Mouse (Mus musculus): ENCODE measurements around the gene Cnst.

The Cnst gene

DNA sequence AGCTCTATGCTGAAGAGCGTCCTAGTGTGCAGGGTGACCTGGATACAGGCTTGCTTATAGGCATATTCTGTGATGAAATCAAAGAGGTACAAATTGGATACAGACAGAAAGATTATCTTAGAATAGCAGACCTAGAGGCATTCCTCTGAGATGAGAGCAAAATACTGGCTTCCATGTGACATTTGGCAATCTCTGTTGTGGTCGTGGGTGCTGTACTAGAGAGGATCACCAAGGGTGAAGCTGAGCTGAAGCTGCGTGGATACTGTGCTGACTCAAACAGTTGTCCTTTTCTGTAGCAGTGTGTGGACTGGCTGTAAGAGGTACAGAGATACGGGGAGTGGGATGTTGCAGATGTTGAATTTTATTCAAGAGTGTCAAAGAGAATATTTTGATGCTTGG, 7.8 kb downstream of the Cnst start:
- peak; percentile 31 for DNase-seq (ENCODE audit: low read depth)

DNA sequence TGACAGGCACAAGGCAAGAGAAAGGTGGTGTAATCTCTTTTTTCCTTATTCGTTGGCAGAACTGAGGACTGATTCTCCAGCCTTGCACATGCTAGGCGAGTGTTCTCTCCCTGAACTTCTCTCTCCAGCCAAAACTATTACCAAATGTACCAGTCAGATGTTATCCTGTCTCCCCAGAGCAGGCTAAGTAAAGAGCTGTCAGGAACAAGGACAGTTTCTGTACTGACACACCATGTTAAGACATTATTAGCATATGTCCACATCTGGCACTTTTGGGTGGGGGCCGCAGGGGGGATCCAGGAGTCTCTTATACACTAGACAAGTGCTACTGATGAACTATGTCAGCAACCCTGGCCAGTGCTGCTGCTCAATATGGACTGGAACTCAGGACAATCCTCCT, 10.8 kb downstream of the Cnst start:
- no peak for DNase-seq (ENCODE audit: low read depth)

- peak; percentile 42 for DNase-seq (ENCODE audit: low read depth)
Observed at GRCm38 (mm10) chr1:179559446-179560194, 13.4 kb downstream of the Cnst start.

GRCm38 (mm10) chr1:179560845-179561430, 14.8 kb downstream of the Cnst start:
- peak; percentile 67 for DNase-seq (ENCODE audit: low read depth)

DNA sequence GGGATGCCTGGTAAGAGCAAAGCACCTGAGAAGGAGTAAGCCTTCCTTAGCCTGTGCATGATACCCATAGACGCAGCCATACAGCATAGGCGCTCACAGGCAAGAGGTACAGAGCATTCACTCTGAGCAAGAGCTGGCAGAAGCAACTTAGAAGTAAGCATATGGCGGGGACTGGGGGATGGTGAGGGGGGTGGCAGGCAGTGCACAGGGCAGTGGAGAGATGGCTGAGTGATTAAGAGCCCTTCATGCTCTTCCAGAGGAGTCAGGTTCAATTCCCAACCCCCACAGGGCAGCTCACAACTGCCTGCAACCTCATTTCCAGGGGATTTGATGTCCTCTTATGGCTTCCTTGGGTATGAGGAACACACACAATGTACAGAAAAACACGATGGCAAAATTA, 17.0 kb downstream of the Cnst start:
- DNase-seq (ENCODE audit: low read depth), result no peak

DNA sequence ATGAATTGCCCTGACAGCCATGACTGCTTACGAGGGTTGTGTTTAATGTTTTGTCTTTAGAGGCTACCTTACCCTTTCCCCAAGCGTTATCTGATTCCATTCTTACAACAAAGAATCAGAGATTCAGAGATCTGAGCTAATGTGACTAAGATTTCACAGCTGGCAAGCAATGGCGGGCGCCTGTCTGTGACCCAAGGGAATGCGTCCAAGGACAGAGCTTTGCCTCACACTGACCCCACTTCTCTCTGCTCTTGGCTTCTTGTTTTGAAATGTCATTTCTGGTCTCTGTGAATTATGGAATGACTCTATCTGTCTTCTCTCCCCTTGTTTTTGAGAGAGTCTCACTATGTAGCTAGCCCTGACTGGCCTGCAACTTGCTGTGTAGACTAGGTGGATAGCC, 17.8 kb downstream of the Cnst start:
- DNase-seq (ENCODE audit: low read depth), result no peak

DNA sequence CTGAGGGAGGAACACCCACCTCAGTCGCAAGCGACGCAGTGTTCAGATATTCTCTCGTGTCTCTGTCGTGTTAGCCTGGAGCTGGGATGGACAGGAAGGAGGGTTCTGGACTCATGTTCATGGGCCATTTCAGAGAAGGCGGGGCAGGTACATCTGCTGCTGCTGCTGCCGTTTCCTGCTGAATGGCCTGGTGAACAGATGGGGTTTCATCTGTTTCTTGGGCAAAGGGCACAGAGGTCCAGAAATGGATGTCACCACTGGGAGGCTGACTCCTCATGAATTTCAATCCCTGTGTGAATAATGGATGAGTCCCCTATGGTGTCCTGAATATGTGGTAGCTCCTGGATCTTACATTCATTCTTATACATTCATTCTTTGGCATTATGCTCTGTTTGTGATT, 21.4 kb downstream of the Cnst start:
- DNase-seq (ENCODE audit: low read depth), result no peak

DNA sequence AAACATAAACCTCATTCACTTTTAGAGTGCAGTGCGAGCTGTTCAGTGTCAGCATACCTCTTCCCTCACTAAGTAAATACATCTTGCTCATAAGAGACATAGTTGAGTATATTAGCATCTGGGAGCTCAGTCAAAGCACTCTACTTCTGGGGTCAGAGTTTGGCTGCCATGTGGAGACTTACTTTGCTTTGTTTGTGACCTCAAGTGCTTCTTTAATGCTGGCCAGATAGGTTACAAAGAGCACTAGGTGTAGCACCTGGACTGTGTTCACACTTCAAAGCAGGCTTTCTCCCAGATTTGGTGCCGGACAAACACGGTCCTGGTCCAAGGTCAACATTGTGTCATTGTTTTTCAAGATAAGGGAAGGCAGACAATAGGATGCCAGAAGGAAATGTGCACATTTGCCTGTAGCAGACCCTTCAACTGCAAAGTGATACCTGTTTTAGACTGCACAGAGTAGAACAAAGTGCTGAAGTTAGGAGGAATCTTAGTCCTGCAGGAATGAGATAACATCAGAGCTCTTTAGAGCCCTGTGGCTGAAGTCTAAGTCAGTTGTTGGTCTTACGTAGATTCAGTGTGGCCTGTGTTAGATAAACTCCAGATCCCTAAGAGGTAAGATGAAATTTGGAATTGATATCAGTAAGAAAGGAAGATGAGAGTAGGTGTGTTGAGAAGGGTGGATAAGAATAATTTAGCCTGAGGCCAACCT, 22.7 kb downstream of the Cnst start:
- DNase-seq (ENCODE audit: low read depth), result no peak

GRCm38 (mm10) chr1:179570482-179570881, 24.3 kb downstream of the Cnst start:
- DNase-seq (ENCODE audit: low read depth), result peak; percentile 71

- no peak for DNase-seq (ENCODE audit: low read depth)
Observed at GRCm38 (mm10) chr1:179571686-179572085, 25.5 kb downstream of the Cnst start.

DNA sequence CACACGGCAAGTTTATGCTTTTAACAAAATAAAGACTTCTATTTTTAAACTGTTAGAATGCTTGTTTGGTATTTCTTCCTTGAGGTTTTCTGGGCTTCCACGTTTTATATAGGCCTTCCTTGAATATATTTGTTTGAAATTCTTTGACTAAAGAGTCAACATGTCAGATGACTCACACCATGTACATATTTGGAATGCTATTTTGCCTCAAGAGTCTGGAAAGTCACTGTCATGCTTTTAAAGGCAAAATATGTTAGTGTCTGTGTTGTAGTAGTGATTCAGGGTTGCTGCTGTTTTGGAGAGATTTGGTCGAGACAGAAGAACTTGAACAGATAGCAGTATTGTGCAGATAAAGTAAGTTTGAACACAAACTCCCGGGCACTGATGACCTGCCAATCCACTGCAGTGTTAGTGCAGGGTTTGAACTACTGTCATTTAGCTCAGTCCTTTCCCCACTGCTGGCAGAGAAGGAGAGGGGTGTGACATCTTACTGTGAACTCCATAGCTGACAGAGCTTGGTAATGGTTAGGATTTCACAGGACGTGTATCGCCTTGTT, 27.6 kb downstream of the Cnst start:
- peak; percentile 24 for DNase-seq (ENCODE audit: low read depth)

DNA sequence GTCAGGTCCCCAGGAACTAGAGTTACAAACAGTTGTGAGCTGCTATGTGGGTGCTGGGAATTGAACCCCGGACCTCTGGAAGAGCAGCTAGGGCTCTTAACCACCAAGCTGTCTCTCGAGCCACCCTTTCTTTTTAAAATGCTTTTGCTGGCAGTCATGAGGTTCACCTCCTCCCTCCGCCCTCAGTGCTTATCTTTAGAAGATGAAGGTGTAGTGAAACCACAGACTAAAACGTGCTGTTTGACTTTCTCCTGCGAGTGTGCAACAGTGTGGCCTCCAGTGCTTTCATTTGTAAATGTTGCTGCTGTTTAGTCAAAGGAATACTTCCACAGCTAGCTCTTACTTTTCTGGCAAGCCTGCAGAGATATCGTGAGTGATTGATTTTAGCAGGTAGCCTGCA, 32.5 kb downstream of the Cnst start:
- DNase-seq (ENCODE audit: low read depth), result no peak

GRCm38 (mm10) chr1:179580200-179580599, 34.0 kb downstream of the Cnst start:
- DNase-seq (ENCODE audit: low read depth), result no peak

- DNase-seq (ENCODE audit: low read depth), result no peak
Observed at GRCm38 (mm10) chr1:179581422-179581821, 35.3 kb downstream of the Cnst start.

- no peak for DNase-seq (ENCODE audit: low read depth)
Observed at GRCm38 (mm10) chr1:179582021-179582433, 35.9 kb downstream of the Cnst start.

- DNase-seq (ENCODE audit: low read depth), result no peak
Observed at GRCm38 (mm10) chr1:179583090-179583489, 36.9 kb downstream of the Cnst start.

DNA sequence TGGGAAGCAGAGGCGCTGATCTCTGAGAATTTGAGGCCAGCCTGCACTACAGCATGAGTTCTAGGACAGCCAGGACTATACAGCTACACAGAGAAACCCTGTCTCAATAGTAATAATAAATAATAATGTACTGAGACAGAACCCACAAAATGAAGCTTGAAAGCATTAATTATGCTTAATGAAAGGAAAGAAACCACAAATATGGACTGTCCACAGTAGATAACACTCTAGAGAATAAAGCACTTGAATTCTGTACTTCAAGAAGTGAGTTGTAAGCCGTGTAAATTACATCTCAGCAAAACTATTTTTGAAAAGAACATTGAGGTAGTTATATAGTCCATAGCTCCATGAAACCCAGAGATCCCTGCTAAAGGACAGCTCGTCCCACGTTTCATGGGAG, 38.0 kb downstream of the Cnst start:
- no peak for DNase-seq (ENCODE audit: low read depth)

GRCm38 (mm10) chr1:179585646-179586045, 39.5 kb downstream of the Cnst start:
- no peak for DNase-seq (ENCODE audit: low read depth)

- DNase-seq (ENCODE audit: low read depth), result peak; percentile 26
Observed at GRCm38 (mm10) chr1:179586430-179587095, 40.4 kb downstream of the Cnst start.

DNA sequence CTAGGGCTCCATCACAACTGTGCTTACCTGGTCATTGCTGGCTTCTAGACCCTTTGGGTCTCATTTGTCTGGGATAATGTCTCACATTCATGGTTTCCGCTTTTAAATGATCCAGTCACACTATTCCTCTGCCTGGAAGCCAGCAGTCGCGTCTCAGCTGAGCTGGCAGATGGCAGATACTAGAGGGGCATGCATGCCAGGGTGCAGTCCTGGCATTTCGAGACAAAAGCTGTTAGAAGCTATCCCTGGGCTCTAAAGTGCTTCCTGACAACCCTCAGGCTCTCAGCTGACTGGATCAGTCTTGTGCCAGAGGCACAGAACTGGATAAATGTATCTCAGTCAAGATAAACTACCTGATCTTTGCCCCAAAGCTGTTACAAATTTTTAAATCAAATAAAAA, 42.1 kb downstream of the Cnst start:
- no peak for DNase-seq (ENCODE audit: low read depth)

DNA sequence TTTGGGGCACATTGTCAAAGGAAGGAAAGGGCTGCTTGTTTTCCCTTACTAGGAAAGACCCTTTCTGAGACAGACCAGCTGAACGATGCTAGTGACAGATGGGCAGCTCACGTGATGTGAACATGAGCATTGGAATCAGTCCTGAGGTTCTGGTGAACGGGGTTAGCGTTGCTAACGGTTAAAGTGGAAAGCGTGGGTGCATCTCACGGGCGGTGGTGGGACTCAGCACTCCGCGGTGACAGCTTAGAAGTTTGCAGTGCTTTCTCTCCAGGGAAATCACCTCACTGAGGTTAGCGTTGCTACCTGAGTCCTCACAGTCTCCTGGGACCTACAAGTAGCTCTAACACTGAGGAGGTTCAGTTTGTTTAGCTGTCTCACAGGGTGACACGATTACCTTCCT, 45.5 kb downstream of the Cnst start:
- no peak for DNase-seq (ENCODE audit: low read depth)

DNA sequence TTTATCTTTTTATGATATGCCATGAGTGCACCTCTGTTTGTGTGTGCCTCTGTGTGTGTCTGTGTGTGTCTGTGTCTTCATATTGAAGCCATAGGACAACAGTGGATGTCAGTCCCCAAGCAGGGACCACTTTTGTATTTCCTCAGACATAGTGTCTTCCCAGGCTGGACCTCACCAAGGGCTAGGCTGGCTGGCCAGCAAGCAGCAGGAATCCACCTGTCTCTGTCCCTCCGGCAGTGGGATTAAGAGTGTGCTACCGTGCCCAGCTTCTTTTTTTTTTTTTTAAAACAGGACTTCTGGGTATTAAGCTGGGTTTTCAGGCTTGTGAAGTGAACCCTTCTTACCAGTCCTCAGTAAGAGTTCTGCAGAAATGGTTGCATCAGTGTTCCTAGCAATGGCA, 46.0 kb downstream of the Cnst start:
- no peak for DNase-seq (ENCODE audit: low read depth)

Measured in 416B (cell line).